Mouse (Mus musculus) hindbrain, embryonic 14.5 days (tissue): Measurements from ENCODE around the gene Fmo5. TPM values are rescaled to one million over a fixed set of nuclear protein-coding genes. Genes with fewer than 3 reads are reported as not detected.

Experiments used
- ATAC-seq: fragments of 200-750 bp; cut with Nextera tagmentation; 2 replicates; pipeline ENCODE4 v1.8.0; 2017; ENCODE audit warnings: moderate number of reproducible peaks, mild to moderate bottlenecking, moderate TSS enrichment, moderate library complexity; ENCODE audit not compliant: low FRiP score
- DNase-seq: peaks from one replicate; pipeline ENCODE4 v3.0.0-alpha.2; 2015; ENCODE audit warnings: low spot score
- H3K27ac ChIP-seq: fragments of 300-500 bp; sonication (generic); 2 replicates; pipeline ENCODE4 v1.5.1; 2014; ENCODE audit warnings: mild to moderate bottlenecking, moderate library complexity
- H3K27me3 ChIP-seq: fragments of 300-500 bp; sonication (generic); 2 replicates; pipeline ENCODE4 v1.6.1; 2014; ENCODE audit warnings: mild to moderate bottlenecking, low read length, mixed read lengths; ENCODE audit not compliant: control insufficient read depth, insufficient read depth
- H3K36me3 ChIP-seq: fragments of 300-500 bp; sonication (generic); replicated peaks from 2 replicates; pipeline ENCODE4 v1.6.1; 2014; ENCODE audit not compliant: control insufficient read depth, insufficient read depth
- H3K4me1 ChIP-seq: fragments of 300-500 bp; sonication (generic); replicated peaks from 2 replicates; pipeline ENCODE4 v1.6.1; 2014; ENCODE audit warnings: antibody characterized with exemption, low read length, mixed read lengths; ENCODE audit not compliant: control insufficient read depth, insufficient read depth
- H3K4me2 ChIP-seq: fragments of 300-500 bp; sonication (generic); replicated peaks from 2 replicates; pipeline ENCODE4 v1.6.1; 2014; ENCODE audit warnings: mild to moderate bottlenecking, moderate library complexity
- H3K4me3 ChIP-seq: fragments of 300-500 bp; sonication (generic); replicated peaks from 2 replicates; pipeline ENCODE4 v1.5.1; 2014; ENCODE audit warnings: mild to moderate bottlenecking, low read length
- H3K9ac ChIP-seq: fragments of 300-500 bp; sonication (generic); 2 replicates; pipeline ENCODE4 v1.6.1; 2014
- H3K9me3 ChIP-seq: fragments of 300-500 bp; sonication (generic); 2 replicates; pipeline ENCODE4 v1.6.1; 2016; ENCODE audit warnings: low read length; ENCODE audit not compliant: control insufficient read depth
- WGBS: fragments of 180-500 bp; shearing (Covaris S2); extraction: QIAGEN DNeasy Blood & Tissue Kit; methylation state at CpG from one replicate; pipeline ENCODE4 v1.1.7; 2014; 5-methylcytosine and 5-hydroxymethylcytosine counted together
- microRNA-seq: library from miRNA; unstranded; fragments of <30 nt; microRNA quantifications from one replicate; pipeline ENCODE4, GENCODE M21; 2016
- polyA plus RNA-seq: library from polyadenylated mRNA; unstranded; fragments of >200 nt; fragmentation: Nextera tagmentation; extraction: Ambion mirVana; gene quantifications from 2 replicates; pipeline ENCODE4 v1.2.1, GENCODE M21; 2014

The Fmo5 gene
- polyA plus RNA-seq, 1 experiment from 2014 or later = 1.0 TPM

GRCm38 (mm10) chr3:97701198-97701597 lies 72.6 kb downstream of the Fmo5 start:
- H3K36me3 ChIP-seq = peaks cover 40% of the 10 kb centered on the region
- H3K9ac ChIP-seq = no peak overlapping the region
- H3K27me3 ChIP-seq = no peaks in the 10 kb centered on the region
- ATAC-seq = no peak
- no peak overlapping the region for H3K27ac ChIP-seq
- H3K4me1 ChIP-seq = no peaks in the 10 kb centered on the region
- WGBS = 77% methylated on average over 3 of the region's 3 CpGs
- H3K4me3 ChIP-seq = no peak overlapping the region
- DNase-seq = no peak
- H3K4me2 ChIP-seq = no peak overlapping the region
- H3K9me3 ChIP-seq = no peaks in the 10 kb centered on the region

GRCm38 (mm10) chr3:97702448-97703080 lies 74.0 kb downstream of the Fmo5 start:
- no peak overlapping the region for H3K4me3 ChIP-seq
- 96% methylated on average over 11 of the region's 11 CpGs for WGBS
- H3K4me1 ChIP-seq = no peaks in the 10 kb centered on the region
- peaks cover 32% of the 10 kb centered on the region for H3K36me3 ChIP-seq
- no peak overlapping the region for H3K27ac ChIP-seq
- ATAC-seq = no peak
- no peak overlapping the region for H3K4me2 ChIP-seq
- H3K9me3 ChIP-seq = no peaks in the 10 kb centered on the region
- H3K9ac ChIP-seq = no peak overlapping the region
- no peak for DNase-seq
- no peaks in the 10 kb centered on the region for H3K27me3 ChIP-seq

Small RNA genes lying within 50 kb of the gene (microRNA-seq; reads per million reads assigned to microRNA genes)
- not detected for gene Mir7225

Other genes starting within 250 kb of the Fmo5 start
- gene Olfr1402, start 206.8 kb upstream of the Fmo5 start, polyA plus RNA-seq = not detected in 2 replicates
- 4.9 and 5.3 TPM in 2 replicates for gene Chd1l, start 18.6 kb upstream of the Fmo5 start, polyA plus RNA-seq
- gene Prkab2, start 29.4 kb downstream of the Fmo5 start, polyA plus RNA-seq = 12.3 and 13.8 TPM in 2 replicates
- not detected in 2 replicates for gene Gm17651, start 45.9 kb downstream of the Fmo5 start, polyA plus RNA-seq